Mouse (Mus musculus) G1E (cell line): Measurements from ENCODE around the gene Anxa6. TPM values are rescaled to one million over a fixed set of nuclear protein-coding genes. Genes with fewer than 3 reads are reported as not detected.

ENCODE experiments used
- ATAC-seq: 2 replicates; pipeline ENCODE4 v1.8.0; 2016; ENCODE audit warnings: mild to moderate bottlenecking; ENCODE audit not compliant: insufficient number of reproducible peaks, poor library complexity, low FRiP score, severe bottlenecking; ENCODE audit errors: extremely low read depth
- DNase-seq: peaks from one replicate; pipeline ENCODE4 v3.0.0; 2012; ENCODE audit warnings: low spot score
- H3K27me3 ChIP-seq: 2 replicates; pipeline ENCODE4 v1.6.1; 2012; ENCODE audit warnings: mild to moderate bottlenecking, low read length, inconsistent platforms; ENCODE audit not compliant: insufficient read depth
- H3K36me3 ChIP-seq: replicated peaks from 2 replicates; pipeline ENCODE3; 2012; ENCODE audit warnings: mild to moderate bottlenecking, inconsistent platforms
- H3K4me1 ChIP-seq: 2 replicates; pipeline ENCODE4 v1.6.1; 2012; ENCODE audit warnings: low read depth, low read length, inconsistent platforms, mixed read lengths; ENCODE audit not compliant: insufficient read depth
- H3K4me3 ChIP-seq: 2 replicates; pipeline ENCODE4 v1.5.1; 2012; ENCODE audit warnings: low read depth, mild to moderate bottlenecking, inconsistent platforms, low read length, moderate library complexity, mixed read lengths
- H3K9me3 ChIP-seq: replicated peaks from 2 replicates; pipeline ENCODE4 v1.6.1; 2012; ENCODE audit warnings: inconsistent platforms
- CTCF ChIP-seq: IDR thresholded peaks from 2 replicates; pipeline ENCODE4 v1.5.1; 2012; ENCODE audit warnings: low read depth, low read length, inconsistent platforms, mixed read lengths
- GATA1 ChIP-seq: IDR thresholded peaks from 2 replicates; pipeline ENCODE4 v1.6.1; 2012; ENCODE audit warnings: borderline replicate concordance, low read length, inconsistent platforms, mixed read lengths
- GATA2 ChIP-seq: IDR thresholded peaks from 2 replicates; pipeline ENCODE4 v1.6.1; 2012; ENCODE audit warnings: low read depth, low read length, inconsistent platforms, borderline replicate concordance
- POLR2AphosphoS5 ChIP-seq: IDR thresholded peaks from 2 replicates; pipeline ENCODE4 v1.6.1; 2012; ENCODE audit warnings: low read depth, low read length, inconsistent platforms; ENCODE audit not compliant: insufficient replicate concordance
- TAL1 ChIP-seq: conservative IDR thresholded peaks from 2 replicates; pipeline ENCODE4 v1.6.1; 2012; ENCODE audit warnings: low read depth, low read length, inconsistent platforms, mixed read lengths
- polyA plus RNA-seq: library from polyadenylated mRNA; stranded (reverse); fragments of >175 nt; gene quantifications from 2 replicates; pipeline ENCODE4 v1.2.3, GENCODE M21; 2012
- total RNA-seq, 2 experiments: library from RNA; stranded (forward) in 1 of 2; stranded (reverse) in 1 of 2; fragments of 200-1000 nt in 1 of 2; fragments of >200 nt in 1 of 2; fragmentation: Nextera tagmentation in 1 of 2; gene quantifications; 2 replicates each; pipeline ENCODE4 v1.2.3; 2014 to 2017

Gene Anxa6
- total and polyA plus RNA-seq, 3 experiments = 0.04 to 0.87 TPM; not detected in 1

DNA sequence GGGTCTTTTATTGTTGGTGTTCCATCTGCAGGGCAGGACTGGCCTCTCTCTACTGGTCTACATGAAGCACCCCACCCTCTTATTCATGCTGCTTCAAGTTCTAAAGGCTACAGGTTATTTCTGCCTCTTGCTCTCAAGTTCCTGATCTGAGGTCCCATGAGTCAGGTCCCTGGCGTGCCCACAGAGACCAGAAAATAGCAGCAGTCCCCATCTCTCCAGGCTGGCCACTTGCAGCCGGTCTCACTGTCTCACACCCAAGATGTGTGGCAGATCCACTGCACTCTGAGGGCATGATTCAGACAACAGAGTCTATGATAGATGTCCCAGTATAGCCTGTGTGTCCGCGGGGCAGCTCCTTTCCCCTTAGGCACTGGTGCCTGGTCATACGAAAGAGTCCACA is 27.6 kb upstream of the Anxa6 start:
- no peaks in the 10 kb centered on the region for H3K36me3 ChIP-seq
- H3K4me3 ChIP-seq = no peak overlapping the region
- DNase-seq (no peak), ATAC-seq (no peak)
- H3K4me1 ChIP-seq = no peaks in the 10 kb centered on the region
- H3K9me3 ChIP-seq = no peaks in the 10 kb centered on the region
- no peak for TF ChIP-seq GATA2
- no peak for TF ChIP-seq POLR2AphosphoS5
- no peak for TF ChIP-seq GATA1
- TF ChIP-seq TAL1 = no peak
- TF ChIP-seq CTCF = no peak
- no peaks in the 10 kb centered on the region; the same call in 1 of the 2 replicates for H3K27me3 ChIP-seq

DNA sequence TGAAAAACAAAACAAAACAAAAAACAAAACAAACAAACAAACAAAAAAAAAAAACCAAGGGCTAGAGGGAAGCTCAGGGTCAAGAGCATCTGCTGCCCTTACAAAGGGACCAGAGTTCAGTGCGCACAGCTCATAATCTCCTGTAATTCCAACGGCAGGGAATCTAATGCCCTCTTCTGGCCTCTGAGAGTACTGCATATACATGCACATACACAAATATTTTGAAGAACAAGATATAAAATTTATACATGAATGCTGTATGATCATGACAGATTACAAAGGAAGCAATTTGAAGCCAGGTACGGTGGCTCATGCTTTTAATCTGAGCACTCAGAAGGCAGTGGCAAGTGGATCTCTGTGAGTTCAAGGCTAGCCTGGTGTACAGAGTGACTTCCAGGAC is 24.3 kb upstream of the Anxa6 start:
- no peaks in the 10 kb centered on the region for H3K36me3 ChIP-seq
- H3K9me3 ChIP-seq = no peaks in the 10 kb centered on the region
- H3K4me3 ChIP-seq = no peak overlapping the region
- DNase-seq = no peak
- TF ChIP-seq CTCF (no peak), GATA1 (no peak), POLR2AphosphoS5 (no peak), TAL1 (no peak), GATA2 (no peak)
- no peaks in the 10 kb centered on the region; the same call in 1 of the 2 replicates for H3K27me3 ChIP-seq
- no peak for ATAC-seq
- H3K4me1 ChIP-seq = no peaks in the 10 kb centered on the region

GRCm38 (mm10) chr11:55050837-55051510 is 17.7 kb upstream of the Anxa6 start:
- Histone ChIP-seq H3K4me3 (no peak overlapping the region), H3K9me3 (no peaks in the 10 kb centered on the region), H3K4me1 (no peaks in the 10 kb centered on the region), H3K27me3 (no peaks in the 10 kb centered on the region; the same call in 1 of the 2 replicates), H3K36me3 (no peaks in the 10 kb centered on the region)
- ATAC-seq = no peak
- no peak for TF ChIP-seq POLR2AphosphoS5
- TF ChIP-seq GATA2 = no peak
- TF ChIP-seq TAL1 = no peak
- TF ChIP-seq CTCF = no peak
- TF ChIP-seq GATA1 = no peak
- DNase-seq = no peak

- Histone ChIP-seq H3K9me3 (no peaks in the 10 kb centered on the region), H3K36me3 (no peaks in the 10 kb centered on the region), H3K4me1 (no peaks in the 10 kb centered on the region), H3K4me3 (no peak overlapping the region), H3K27me3 (no peaks in the 10 kb centered on the region; the same call in 1 of the 2 replicates)
- TF ChIP-seq CTCF (no peak), GATA1 (no peak), POLR2AphosphoS5 (no peak)
- no peak for DNase-seq
- ATAC-seq = no peak
These were observed 13.4 kb upstream of the Anxa6 start for GRCm38 (mm10) chr11:55046600-55046999.

- DNase-seq (no peak), ATAC-seq (no peak)
- TF ChIP-seq GATA1 = no peak
- TF ChIP-seq POLR2AphosphoS5 = no peak
- Histone ChIP-seq H3K4me1 (no peaks in the 10 kb centered on the region), H3K27me3 (no peaks in the 10 kb centered on the region; the same call in 1 of the 2 replicates), H3K9me3 (no peaks in the 10 kb centered on the region), H3K36me3 (no peaks in the 10 kb centered on the region), H3K4me3 (no peak overlapping the region)
These were observed 8.1 kb upstream of the Anxa6 start for GRCm38 (mm10) chr11:55041348-55041747.

- no peak for ATAC-seq
These were observed 6.3 kb upstream of the Anxa6 start for GRCm38 (mm10) chr11:55039591-55039990.

DNA sequence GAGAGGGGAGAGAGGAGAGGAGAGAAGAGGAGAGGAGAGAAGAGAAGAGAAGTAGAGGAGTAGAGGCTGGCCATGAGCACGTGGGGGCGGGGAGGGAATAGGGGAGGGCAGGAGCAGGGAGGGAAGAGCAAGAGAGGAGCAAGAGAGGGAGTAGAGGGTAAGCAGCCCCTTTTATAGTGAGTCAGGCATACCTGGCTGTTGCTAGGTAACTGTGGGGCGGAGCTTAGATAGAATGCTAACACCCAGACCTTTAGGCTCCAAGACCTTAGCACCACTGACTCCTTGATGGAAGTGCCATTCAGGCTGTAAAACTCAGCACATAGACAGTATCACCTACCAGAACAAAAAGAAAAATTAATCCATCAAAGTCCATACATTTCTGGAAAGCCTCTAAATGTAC is 3.4 kb upstream of the Anxa6 start:
- H3K36me3 ChIP-seq = no peaks in the 10 kb centered on the region
- no peaks in the 10 kb centered on the region for H3K9me3 ChIP-seq
- ATAC-seq = no peak
- H3K4me3 ChIP-seq = no peak overlapping the region
- DNase-seq = no peak
- H3K27me3 ChIP-seq = peaks cover 12% of the 10 kb centered on the region; the same call in 1 of the 2 replicates
- peaks cover 6% of the 10 kb centered on the region; the same call in 1 of the 2 replicates for H3K4me1 ChIP-seq
- TF ChIP-seq GATA2 = no peak
- TF ChIP-seq CTCF = no peak
- no peak for TF ChIP-seq TAL1
- no peak for TF ChIP-seq GATA1
- no peak for TF ChIP-seq POLR2AphosphoS5

More at GRCm38 (mm10) chr11:55039591-55039990, 6.3 kb upstream of the Anxa6 start:
- Histone ChIP-seq H3K4me3 (no peak overlapping the region), H3K27me3 (peaks cover under 1% of the 10 kb centered on the region; the same call in 1 of the 2 replicates), H3K4me1 (no peaks in the 10 kb centered on the region), H3K9me3 (no peaks in the 10 kb centered on the region), H3K36me3 (no peaks in the 10 kb centered on the region)
- TF ChIP-seq CTCF (peak; percentile 48), GATA2 (no peak), POLR2AphosphoS5 (no peak)
- DNase-seq = peak; percentile 29
